Mouse (Mus musculus) macrophage (primary cell): ENCODE measurements around the gene Lnx2. TPM values are rescaled to one million over a fixed set of nuclear protein-coding genes. Genes with fewer than 3 reads are reported as not detected.

Experiments
- H3K27ac ChIP-seq: fragments of 350-480 bp; formaldehyde crosslinking; 2 replicates; pipeline ENCODE4 v1.9.0; 2021
- H3K36me3 ChIP-seq: fragments of 350-480 bp; formaldehyde crosslinking; 2 replicates; pipeline ENCODE4 v1.9.0; 2021; ENCODE audit errors: inconsistent target
- H3K4me3 ChIP-seq: fragments of 350-480 bp; formaldehyde crosslinking; 2 replicates; pipeline ENCODE4 v1.9.0; 2021; ENCODE audit errors: inconsistent target
- H3K79me2 ChIP-seq: fragments of 350-480 bp; formaldehyde crosslinking; 2 replicates; pipeline ENCODE4 v1.9.0; 2021; ENCODE audit errors: inconsistent target
- WGBS: methylation state at CpG from one replicate; pipeline ENCODE4 v1.1.7; 2026; ENCODE audit warnings: inconsistent platforms; ENCODE audit not compliant: missing documents; 5-methylcytosine and 5-hydroxymethylcytosine counted together
- polyA plus RNA-seq: library from polyadenylated mRNA; stranded (reverse); fragments of 250-400 nt; gene quantifications from 3 replicates; pipeline ENCODE4 v1.2.4, GENCODE M21; 2018; ENCODE audit warnings: inconsistent platforms

Gene Lnx2
- polyA plus RNA-seq, 1 experiment from 2014 or later, result 9.6 TPM

- H3K36me3 ChIP-seq, result peaks cover 9% of the 10 kb centered on the region; the same call in 1 of the 2 replicates
- WGBS, result 85% methylated on average over 13 of the region's 13 CpGs
Measured at GRCm38 (mm10) chr5:147033155-147033554, 43.2 kb downstream of the Lnx2 start.

GRCm38 (mm10) chr5:147031281-147031680 lies 45.1 kb downstream of the Lnx2 start:
- no peak overlapping the region for H3K27ac ChIP-seq
- 95% methylated on average over 14 of the region's 14 CpGs for WGBS
- H3K79me2 ChIP-seq, result peaks cover 3% of the 10 kb centered on the region; the same call in 1 of the 2 replicates
- H3K36me3 ChIP-seq, result peaks cover 26% of the 10 kb centered on the region
- H3K4me3 ChIP-seq, result no peak overlapping the region

More at GRCm38 (mm10) chr5:147033155-147033554, 43.2 kb downstream of the Lnx2 start:
- Histone ChIP-seq H3K79me2 (peaks cover 22% of the 10 kb centered on the region; the same call in 1 of the 2 replicates), H3K27ac (no peak overlapping the region), H3K4me3 (no peak overlapping the region)

- H3K79me2 ChIP-seq, result no peaks in the 10 kb centered on the region
- peaks cover 52% of the 10 kb centered on the region for H3K36me3 ChIP-seq
- no peak overlapping the region for H3K27ac ChIP-seq
- 80% methylated on average over 24 of the region's 24 CpGs for WGBS
- H3K4me3 ChIP-seq, result no peak overlapping the region
Measured at GRCm38 (mm10) chr5:147024331-147025034, 51.9 kb downstream of the Lnx2 start.

- H3K27ac ChIP-seq, result no peak overlapping the region
- H3K4me3 ChIP-seq, result no peak overlapping the region
- 97% methylated on average over 15 of the region's 18 CpGs for WGBS
- peaks cover 54% of the 10 kb centered on the region for H3K36me3 ChIP-seq
- no peaks in the 10 kb centered on the region for H3K79me2 ChIP-seq
Measured at GRCm38 (mm10) chr5:147023245-147023970, 53.0 kb downstream of the Lnx2 start.

GRCm38 (mm10) chr5:147021546-147022265 lies 54.7 kb downstream of the Lnx2 start:
- Histone ChIP-seq H3K4me3 (no peak overlapping the region), H3K27ac (no peak overlapping the region), H3K79me2 (no peaks in the 10 kb centered on the region), H3K36me3 (peaks cover 39% of the 10 kb centered on the region)
- 88% methylated on average over 5 of the region's 5 CpGs for WGBS

- peaks cover 29% of the 10 kb centered on the region for H3K36me3 ChIP-seq
Measured at GRCm38 (mm10) chr5:147020579-147020978, 55.8 kb downstream of the Lnx2 start.

GRCm38 (mm10) chr5:147018761-147019160 lies 57.6 kb downstream of the Lnx2 start:
- WGBS, result 87% methylated on average over 11 of the region's 11 CpGs
- Histone ChIP-seq H3K79me2 (no peaks in the 10 kb centered on the region), H3K4me3 (no peak overlapping the region), H3K36me3 (peaks cover 19% of the 10 kb centered on the region), H3K27ac (no peak overlapping the region)

More at GRCm38 (mm10) chr5:147020579-147020978, 55.8 kb downstream of the Lnx2 start:
- WGBS, result 91% methylated on average over 11 of the region's 11 CpGs
- no peak overlapping the region for H3K4me3 ChIP-seq
- no peak overlapping the region for H3K27ac ChIP-seq
- H3K79me2 ChIP-seq, result no peaks in the 10 kb centered on the region

- Histone ChIP-seq H3K36me3 (peaks cover 14% of the 10 kb centered on the region), H3K4me3 (no peak overlapping the region), H3K79me2 (no peaks in the 10 kb centered on the region), H3K27ac (no peak overlapping the region)
- WGBS, result 88% methylated on average over 11 of the region's 11 CpGs
Measured at GRCm38 (mm10) chr5:147017526-147017925, 58.9 kb downstream of the Lnx2 start.

- H3K36me3 ChIP-seq, result peaks cover 14% of the 10 kb centered on the region
- no peaks in the 10 kb centered on the region for H3K79me2 ChIP-seq
- no peak overlapping the region for H3K4me3 ChIP-seq
- 97% methylated on average over 12 of the region's 12 CpGs for WGBS
- H3K27ac ChIP-seq, result no peak overlapping the region
Measured at GRCm38 (mm10) chr5:147016622-147017021, 59.8 kb downstream of the Lnx2 start.

- 8% methylated on average over 7 of the region's 7 CpGs for WGBS
- H3K79me2 ChIP-seq, result no peaks in the 10 kb centered on the region
- no peak overlapping the region for H3K4me3 ChIP-seq
- no peak overlapping the region for H3K27ac ChIP-seq
- H3K36me3 ChIP-seq, result peaks cover 14% of the 10 kb centered on the region
Measured at GRCm38 (mm10) chr5:147015191-147015590, 61.2 kb downstream of the Lnx2 start.

GRCm38 (mm10) chr5:147013845-147014244 lies 62.5 kb downstream of the Lnx2 start:
- H3K4me3 ChIP-seq, result no peak overlapping the region
- peaks cover 3% of the 10 kb centered on the region for H3K36me3 ChIP-seq
- no peak overlapping the region for H3K27ac ChIP-seq
- WGBS, result 57% methylated on average over 6 of the region's 6 CpGs
- no peaks in the 10 kb centered on the region for H3K79me2 ChIP-seq

GRCm38 (mm10) chr5:147011333-147011732 lies 65.1 kb downstream of the Lnx2 start:
- no peaks in the 10 kb centered on the region for H3K79me2 ChIP-seq
- 90% methylated on average over 10 of the region's 10 CpGs for WGBS
- no peaks in the 10 kb centered on the region for H3K36me3 ChIP-seq
- H3K27ac ChIP-seq, result no peak overlapping the region
- H3K4me3 ChIP-seq, result no peak overlapping the region

- H3K36me3 ChIP-seq, result no peaks in the 10 kb centered on the region
- no peak overlapping the region for H3K4me3 ChIP-seq
- H3K27ac ChIP-seq, result no peak overlapping the region
- H3K79me2 ChIP-seq, result no peaks in the 10 kb centered on the region
- 79% methylated on average over 1 of the region's 1 CpGs for WGBS
Measured at GRCm38 (mm10) chr5:147003303-147003702, 73.1 kb downstream of the Lnx2 start.

GRCm38 (mm10) chr5:147001312-147001711 lies 75.1 kb downstream of the Lnx2 start:
- Histone ChIP-seq H3K36me3 (no peaks in the 10 kb centered on the region), H3K79me2 (no peaks in the 10 kb centered on the region), H3K27ac (no peak overlapping the region), H3K4me3 (no peak overlapping the region)
- WGBS, result 82% methylated on average over 4 of the region's 4 CpGs
